Mouse (Mus musculus) heart, postnatal 0 days (tissue): ENCODE results near the gene Cyp2c66. TPM values are rescaled to one million over a fixed set of nuclear protein-coding genes. Genes with fewer than 3 reads are reported as not detected.
"Not testable (repeated sequence)": the region's sequence is repeated elsewhere in the genome, so short reads cannot be mapped to it uniquely, and the experiment has no call there.

ENCODE experiments used
- ATAC-seq: fragments of 200-750 bp; cut with Nextera tagmentation; 2 replicates; pipeline ENCODE4 v1.8.0; 2017; ENCODE audit warnings: low read depth, moderate number of reproducible peaks, moderate library complexity; ENCODE audit not compliant: insufficient read depth
- DNase-seq: peaks from one replicate; pipeline ENCODE4 v3.0.0-alpha.2; 2016; ENCODE audit warnings: low spot score
- H3K27ac ChIP-seq: fragments of 300-500 bp; sonication (generic); 2 replicates; pipeline ENCODE4 v1.5.1; 2014; ENCODE audit warnings: low read depth, mild to moderate bottlenecking
- H3K27me3 ChIP-seq: fragments of 300-500 bp; sonication (generic); 2 replicates; pipeline ENCODE4 v1.6.1; 2014; ENCODE audit warnings: low read length, mixed read lengths; ENCODE audit not compliant: control insufficient read depth, insufficient read depth
- H3K36me3 ChIP-seq: fragments of 300-500 bp; sonication (generic); replicated peaks from 2 replicates; pipeline ENCODE4 v1.6.1; 2014; ENCODE audit warnings: low read length, mixed read lengths; ENCODE audit not compliant: control insufficient read depth, insufficient read depth
- H3K4me1 ChIP-seq: fragments of 300-500 bp; sonication (generic); 2 replicates; pipeline ENCODE4 v1.6.1; 2014; ENCODE audit warnings: antibody characterized with exemption; ENCODE audit not compliant: control insufficient read depth, insufficient read depth
- H3K4me2 ChIP-seq: fragments of 300-500 bp; sonication (generic); 2 replicates; pipeline ENCODE4 v1.6.1; 2014; ENCODE audit warnings: low read depth, mild to moderate bottlenecking, low read length, moderate library complexity
- H3K4me3 ChIP-seq: fragments of 300-500 bp; sonication (generic); 2 replicates; pipeline ENCODE4 v1.5.1; 2014; ENCODE audit warnings: low read depth, low read length
- H3K9ac ChIP-seq: fragments of 300-500 bp; sonication (generic); replicated peaks from 2 replicates; pipeline ENCODE4 v1.6.1; 2014; ENCODE audit warnings: low read depth, low read length, mixed read lengths
- H3K9me3 ChIP-seq: fragments of 300-500 bp; sonication (generic); replicated peaks from 2 replicates; pipeline ENCODE4 v1.6.1; 2016; ENCODE audit warnings: low read length; ENCODE audit not compliant: control insufficient read depth
- CTCF ChIP-seq: IDR thresholded peaks from 2 replicates; pipeline ENCODE4 v1.5.1; 2016; ENCODE audit warnings: antibody characterized with exemption, control low read depth, low read depth
- EP300 ChIP-seq: IDR thresholded peaks from 2 replicates; pipeline ENCODE4 v1.6.1; 2016; ENCODE audit warnings: antibody characterized with exemption, low read depth
- WGBS: fragments of 180-500 bp; shearing (Covaris S2); extraction: QIAGEN DNeasy Blood & Tissue Kit; methylation state at CpG from one replicate; pipeline ENCODE4 v1.1.7; 2014; 5-methylcytosine and 5-hydroxymethylcytosine counted together
- polyA plus RNA-seq: library from polyadenylated mRNA; unstranded; fragments of >200 nt; fragmentation: Nextera tagmentation; extraction: Ambion mirVana; gene quantifications from 2 replicates; pipeline ENCODE4 v1.2.1, GENCODE M21; 2015
- total RNA-seq: library from RNA; depleted of rRNA; stranded (reverse); fragments of >200 nt; gene quantifications from 2 replicates; pipeline ENCODE4 v1.2.3, GENCODE M21; 2014; ENCODE audit warnings: low replicate concordance; rRNA removed

Cyp2c66 gene
- total RNA-seq (not detected in 2 replicates), polyA plus RNA-seq (not detected in 2 replicates)

DNA sequence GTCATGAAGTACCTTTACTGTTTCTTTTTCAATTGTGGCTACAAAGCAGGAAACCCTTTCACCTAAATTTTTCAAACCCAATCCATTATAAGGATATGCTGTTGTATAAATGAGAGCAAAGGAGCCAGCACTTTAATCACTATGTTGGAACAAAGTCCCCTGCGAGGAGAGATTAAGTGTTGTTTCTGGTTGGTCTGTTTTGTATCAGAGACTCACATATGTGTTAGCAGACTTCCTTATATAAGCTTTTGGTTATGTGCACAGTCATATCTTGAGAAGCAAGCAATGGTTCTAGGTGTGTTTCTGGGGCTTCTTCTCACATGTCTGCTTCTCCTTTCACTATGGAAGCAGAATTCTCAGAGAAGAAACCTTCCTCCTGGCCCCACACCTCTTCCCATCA is at the start of gene Cyp2c66:
Gene Cyp2c66 (plus strand): TSS at position 255 of the 400 bp plus-strand sequence.
- ATAC-seq (no peak), DNase-seq (no peak)
- Histone ChIP-seq H3K4me3 (no peak within 1 kb of the TSS), H3K4me1 (no peaks in the 10 kb centered on the region), H3K27me3 (no peaks in the 10 kb centered on the region), H3K27ac (no peak within 1 kb of the TSS), H3K9ac (no peak within 1 kb of the TSS), H3K9me3 (no peaks in the 10 kb centered on the region; the same call in 1 of the 2 replicates), H3K36me3 (no peaks in the 10 kb centered on the region), H3K4me2 (no peak within 1 kb of the TSS)
- TF ChIP-seq EP300 (no peak), CTCF (no peak)
- 53% methylated on average over 1 of the region's 1 CpGs for WGBS

DNA sequence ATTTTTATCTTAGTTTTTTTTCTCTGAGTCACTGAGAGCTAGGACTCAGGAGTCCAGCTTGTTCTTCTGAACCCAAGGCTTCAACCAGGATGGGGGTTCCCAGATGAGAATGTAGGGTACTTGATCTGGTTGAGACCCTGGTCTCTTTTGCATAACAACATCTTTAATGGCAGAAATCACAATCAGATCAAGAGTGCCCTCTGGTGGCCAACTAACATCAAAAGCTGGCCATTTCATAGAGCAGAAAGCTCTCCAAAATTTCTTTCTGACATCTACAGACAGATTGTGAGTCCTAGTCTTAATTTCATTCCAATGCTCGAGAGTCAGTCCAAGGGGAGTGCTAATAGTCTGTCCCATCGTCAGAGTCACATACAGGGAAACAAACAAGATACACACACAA is 14.9 kb upstream of the Cyp2c66 start:
- H3K9ac ChIP-seq, H3K27ac ChIP-seq, H3K36me3 ChIP-seq, H3K4me2 ChIP-seq, H3K4me1 ChIP-seq, H3K9me3 ChIP-seq, H3K4me3 ChIP-seq, H3K27me3 ChIP-seq, ATAC-seq, DNase-seq: not testable (repeated sequence)
- WGBS: 57% methylated on average over 2 of the region's 2 CpGs

- not testable (repeated sequence) for H3K36me3 ChIP-seq, H3K27ac ChIP-seq, DNase-seq, H3K9ac ChIP-seq, H3K4me2 ChIP-seq, H3K4me3 ChIP-seq, H3K27me3 ChIP-seq, H3K9me3 ChIP-seq, ATAC-seq, H3K4me1 ChIP-seq
- 74% methylated on average over 19 of the region's 19 CpGs for WGBS
Measured at GRCm38 (mm10) chr19:39156836-39157235, 43.1 kb downstream of the Cyp2c66 start.

Other genes starting within 250 kb of the Cyp2c66 start
- gene Hells, start 183.0 kb upstream of the Cyp2c66 start, total RNA-seq: 2.5 and 4.1 TPM in 2 replicates
- 6.0 and 7.8 TPM in 2 replicates for gene Hells, start 183.0 kb upstream of the Cyp2c66 start, polyA plus RNA-seq
- not detected in 2 replicates for gene Cyp2c55, start 106.9 kb upstream of the Cyp2c66 start, total RNA-seq
- gene Cyp2c55, start 106.9 kb upstream of the Cyp2c66 start, polyA plus RNA-seq: not detected in 2 replicates
- gene Cyp2c65, start 52.9 kb upstream of the Cyp2c66 start, total RNA-seq: not detected in 2 replicates
- gene Cyp2c65, start 52.9 kb upstream of the Cyp2c66 start, polyA plus RNA-seq: not detected in 2 replicates
- gene Cyp2c29, start 155.5 kb downstream of the Cyp2c66 start, total RNA-seq: not detected in 2 replicates
- not detected in 2 replicates for gene Cyp2c29, start 155.5 kb downstream of the Cyp2c66 start, polyA plus RNA-seq